14 mouse cellular contexts compared by ENCODE assay signal in the genomic region with DNA sequence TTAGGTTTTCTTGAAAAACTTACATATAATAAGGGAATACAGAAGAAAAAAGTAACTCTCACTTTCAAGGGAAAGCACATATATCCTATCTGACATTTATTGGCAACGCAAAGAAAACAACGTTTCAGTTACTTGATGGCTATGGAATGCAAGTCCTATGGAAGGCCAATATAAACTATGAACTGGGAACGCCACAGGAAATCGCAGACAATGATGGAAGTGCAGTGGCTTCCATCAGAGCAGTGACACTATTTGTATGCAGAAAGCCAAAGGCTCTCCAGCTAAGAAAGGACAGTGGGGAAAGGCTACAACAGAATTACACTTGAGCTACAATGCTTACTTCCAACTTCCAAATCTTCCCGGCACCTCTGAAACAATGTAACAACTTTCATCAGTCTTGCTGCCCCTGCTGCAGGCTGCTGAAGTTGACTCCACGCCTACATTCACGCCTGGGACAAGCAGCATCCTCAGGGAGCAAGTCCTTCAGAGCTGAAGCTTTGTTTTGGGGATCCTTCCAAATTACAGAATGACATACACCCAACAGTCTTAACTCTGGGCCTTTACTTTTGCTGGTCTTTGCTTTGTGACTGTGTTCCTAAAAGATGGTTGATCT. TPM values are rescaled to one million over a fixed set of nuclear protein-coding genes. Genes with fewer than 3 reads are reported as not detected.
"Had no signal": no experiment of that assay in that cellular context is flagged by ENCODE, and none has a peak within 500 bp of the region (broad histone marks: within the 10 kb centered on the region; RNA-seq: fewer than 3 reads in every experiment).

No protein-coding gene starts in this region.

- DNase-seq: kidney, adult 8-10 months; kidney, postnatal 14 days; thymus, postnatal 4 days had no signal

- H3K9ac ChIP-seq: liver, embryonic 15.5 days; midbrain, embryonic 15.5 days; neural tube, embryonic 12.5 days had no signal

- H3K4me3 ChIP-seq: left cerebral cortex, adult 2 months; limb, embryonic 10.5 days; liver, embryonic 15.5 days; megakaryocyte, embryonic 14.5 days; midbrain, embryonic 15.5 days; neural tube, embryonic 12.5 days had no signal

- ATAC-seq: intestine, postnatal 0 days; midbrain, embryonic 15.5 days had no signal

- H3K36me3 ChIP-seq: limb, embryonic 10.5 days; liver, embryonic 15.5 days; midbrain, embryonic 15.5 days; neural tube, embryonic 12.5 days had no signal

- H3K27ac ChIP-seq: left cerebral cortex, adult 2 months; limb, embryonic 10.5 days; liver, embryonic 15.5 days; macrophage; midbrain, embryonic 15.5 days; neural tube, embryonic 12.5 days had no signal

- H3K4me1 ChIP-seq: limb, embryonic 10.5 days; liver, embryonic 15.5 days; megakaryocyte, embryonic 14.5 days; neural tube, embryonic 12.5 days had no signal

- H3K4me2 ChIP-seq: liver, embryonic 11.5 days; liver, embryonic 15.5 days; midbrain, embryonic 11.5 days; midbrain, embryonic 15.5 days; neural tube, embryonic 12.5 days had no signal

- H3K27me3 ChIP-seq: liver, embryonic 15.5 days; megakaryocyte, embryonic 14.5 days; midbrain, embryonic 15.5 days; neural tube, embryonic 12.5 days had no signal

- H3K9me3 ChIP-seq: limb, embryonic 10.5 days; liver, embryonic 15.5 days; megakaryocyte, embryonic 14.5 days; midbrain, embryonic 15.5 days; neural tube, embryonic 12.5 days had no signal

RNA-seq across cellular contexts. Expression of a gene that starts 28.5 kb away (rescaled TPM):
- total RNA-seq: neutrophil, adult 5-6 weeks had no signal
